Mouse (Mus musculus): ENCODE data around the gene Kcne4.
A peak's percentile ranks its signal among the peaks of the same experiment; 100 is the strongest.
"Not testable (repeated sequence)": the region's sequence is repeated elsewhere in the genome, so short reads cannot be mapped to it uniquely, and the experiment has no call there.

The Kcne4 gene

GRCm38 (mm10) chr1:78816639-78817038 lies at the start of gene Kcne4:
TSS of gene Kcne4 (plus strand) at chr1:78816758.
- DNase-seq (ENCODE audit: low spot score): no peak

- peak; percentile 23 for DNase-seq (ENCODE audit: low spot score)
Measured at GRCm38 (mm10) chr1:78781899-78782298, 34.7 kb upstream of the Kcne4 start.

DNA sequence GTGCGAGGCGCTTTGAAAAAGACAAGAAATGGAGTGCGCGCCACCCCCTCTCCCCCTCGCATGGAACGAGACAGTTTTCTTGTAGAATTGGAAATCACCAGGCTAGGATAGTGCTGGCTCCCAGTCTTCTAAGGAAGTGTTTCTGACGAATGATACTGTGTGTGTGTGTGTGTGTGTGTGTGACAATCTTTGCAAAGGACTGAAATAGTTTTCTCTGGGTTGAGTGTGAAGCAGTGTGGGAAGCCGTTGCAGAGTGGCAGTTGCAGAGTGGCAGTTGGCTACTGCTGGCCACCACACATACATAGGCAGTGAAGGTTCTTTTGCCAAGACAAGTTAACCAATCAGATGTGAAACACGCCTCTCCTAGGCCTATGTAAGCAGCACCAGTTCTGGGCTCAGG lies 31.6 kb upstream of the Kcne4 start:
- DNase-seq (ENCODE audit: low spot score): not testable (repeated sequence)

DNA sequence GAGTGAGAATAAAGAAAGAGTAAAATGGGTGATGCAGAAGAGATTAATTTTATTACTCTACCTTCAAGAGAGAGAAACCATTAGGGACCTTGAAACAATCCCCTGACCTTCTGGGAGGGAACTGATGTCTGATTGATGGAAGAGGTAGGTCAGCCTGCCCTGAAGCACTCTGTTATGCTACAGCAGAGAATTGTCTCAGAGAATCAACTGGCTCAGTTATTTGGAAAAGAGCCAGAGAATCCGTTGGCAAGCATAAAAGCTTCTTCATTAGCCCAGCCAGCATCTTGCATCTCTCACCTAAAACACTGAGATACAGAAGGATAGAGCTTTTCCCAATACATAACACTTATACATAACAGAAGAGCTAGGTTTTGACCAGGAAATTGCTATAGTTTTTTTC lies 26.8 kb upstream of the Kcne4 start:
- no peak for DNase-seq (ENCODE audit: low spot score)

DNA sequence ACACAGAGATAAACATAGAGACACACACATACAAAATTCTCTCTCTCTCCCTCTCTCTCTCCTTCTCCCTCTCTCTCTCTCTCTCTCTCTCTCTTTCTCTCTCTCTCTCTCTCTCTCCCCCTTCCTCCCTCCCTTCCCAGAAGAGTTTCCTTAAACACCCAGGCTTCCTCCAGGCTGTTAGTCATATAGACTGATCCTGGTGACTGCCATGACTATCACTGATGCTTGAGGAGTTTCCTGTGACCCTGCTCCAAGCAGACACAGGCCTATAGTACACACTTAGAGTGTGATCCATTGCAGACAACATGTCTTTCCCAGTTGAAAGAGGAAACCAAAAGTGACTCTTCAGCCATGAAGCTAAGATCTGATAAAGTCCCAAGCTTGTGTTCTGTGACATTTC lies 9.1 kb upstream of the Kcne4 start:
- no peak for DNase-seq (ENCODE audit: low spot score)

DNA sequence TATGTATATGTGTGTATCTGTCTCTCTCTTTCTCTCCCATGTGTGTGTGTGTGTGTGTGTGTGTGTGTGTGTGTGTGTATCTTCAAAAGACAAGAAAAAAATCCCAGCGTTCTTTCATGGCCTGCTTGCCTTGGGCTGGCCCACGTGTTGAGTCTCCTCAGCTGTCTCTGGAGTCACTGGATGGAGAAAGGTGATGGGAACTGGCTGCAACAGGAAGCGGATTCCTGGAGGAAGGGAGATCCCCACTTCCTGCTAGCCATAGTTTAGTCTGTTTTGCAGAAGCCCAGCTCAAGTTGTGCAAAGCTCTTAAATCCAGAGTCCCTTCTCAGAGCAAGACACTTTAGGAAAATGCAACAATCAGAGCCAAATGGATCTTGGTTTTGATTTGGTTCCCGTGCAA lies 6.7 kb upstream of the Kcne4 start:
- DNase-seq (ENCODE audit: low spot score): no peak

DNA sequence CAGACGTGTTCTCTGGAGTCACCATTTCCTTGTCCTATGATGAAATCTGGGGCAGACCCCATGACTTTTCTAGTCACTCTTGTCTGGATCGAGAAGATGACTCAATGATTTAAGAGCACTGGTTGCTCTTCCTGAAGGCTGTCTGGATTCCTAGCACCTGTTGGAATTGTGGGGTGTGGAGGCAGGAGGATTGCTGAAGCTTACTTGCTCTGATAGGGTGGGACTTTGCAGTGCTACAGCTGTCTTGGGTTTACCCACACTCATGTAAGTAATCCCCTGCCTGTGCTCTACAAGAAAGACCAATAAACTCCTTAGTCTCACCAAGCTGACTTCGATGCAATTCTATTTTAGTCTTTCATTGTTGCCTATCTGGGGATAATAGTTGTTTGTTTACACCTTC lies 5.7 kb upstream of the Kcne4 start:
- no peak for DNase-seq (ENCODE audit: low spot score)

DNA sequence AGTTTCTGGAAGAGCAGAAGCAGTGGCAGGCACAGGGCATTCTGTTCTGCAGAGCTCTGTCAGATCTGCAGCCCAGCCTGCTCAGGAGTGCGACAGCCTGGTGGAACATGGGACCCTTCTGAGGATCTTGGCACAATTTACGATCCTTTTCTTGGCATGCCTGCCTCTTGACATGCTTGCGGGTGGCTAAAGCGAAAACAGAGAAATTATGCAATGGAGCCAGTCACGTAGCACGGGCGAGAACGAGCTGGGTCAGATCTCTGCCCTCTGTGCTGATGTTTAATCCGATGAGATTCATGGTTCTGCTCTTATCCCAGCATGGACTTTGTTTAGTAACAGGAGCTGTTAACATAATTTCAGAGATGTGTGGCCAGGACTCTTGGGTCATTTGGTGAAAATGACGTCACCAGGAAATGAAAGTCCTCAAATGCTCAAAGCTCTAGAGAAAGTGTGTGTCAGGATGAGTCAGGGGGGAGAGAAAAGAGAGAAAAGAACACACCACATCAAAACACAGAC lies 4.5 kb upstream of the Kcne4 start:
- DNase-seq (ENCODE audit: low spot score): no peak

GRCm38 (mm10) chr1:78817756-78818155 lies 1.2 kb downstream of the Kcne4 start:
- no peak for DNase-seq (ENCODE audit: low spot score)

DNA sequence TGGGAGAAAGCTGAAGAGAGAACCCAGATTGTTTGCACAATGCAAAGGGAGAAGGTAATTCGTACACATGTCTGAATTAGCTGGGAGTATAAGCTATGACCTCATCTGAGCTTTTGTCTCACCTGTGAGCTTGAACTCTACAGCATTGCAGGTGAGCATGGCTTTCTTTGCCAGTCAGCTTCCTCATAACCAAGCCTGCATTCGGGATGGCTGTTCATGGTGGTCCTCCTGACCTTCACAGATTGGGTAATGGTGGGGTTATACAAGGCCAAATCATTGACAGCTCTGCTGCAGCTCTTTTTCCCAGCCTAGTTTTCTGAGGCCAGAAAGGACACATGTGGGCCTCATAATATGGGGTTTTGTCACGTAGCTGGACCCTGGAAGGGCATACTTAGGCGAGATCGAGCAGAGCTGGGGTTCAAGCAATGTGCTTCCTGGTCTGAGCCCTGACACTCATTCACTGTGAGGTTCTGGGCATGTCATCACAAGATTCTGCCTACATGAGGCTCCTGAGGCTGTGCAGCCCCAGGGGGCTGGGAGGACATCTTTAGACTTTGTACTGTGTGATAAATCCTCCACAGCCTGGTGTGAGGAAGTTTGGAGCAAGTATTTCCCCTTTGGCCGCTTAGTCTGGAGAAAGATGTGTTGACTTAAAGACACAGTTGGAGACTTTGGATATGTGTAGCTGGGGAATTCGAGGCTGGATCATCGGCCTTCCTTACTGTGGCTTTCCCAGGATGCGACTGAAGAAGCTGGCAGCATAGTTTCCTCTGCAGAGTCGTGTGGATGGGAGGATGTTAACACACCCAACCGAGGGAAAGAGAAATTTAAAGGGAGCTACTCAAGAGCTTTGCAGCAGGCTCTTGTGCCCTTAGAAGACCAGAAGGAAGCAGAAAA lies 2.3 kb downstream of the Kcne4 start:
- no peak for DNase-seq (ENCODE audit: low spot score)

DNA sequence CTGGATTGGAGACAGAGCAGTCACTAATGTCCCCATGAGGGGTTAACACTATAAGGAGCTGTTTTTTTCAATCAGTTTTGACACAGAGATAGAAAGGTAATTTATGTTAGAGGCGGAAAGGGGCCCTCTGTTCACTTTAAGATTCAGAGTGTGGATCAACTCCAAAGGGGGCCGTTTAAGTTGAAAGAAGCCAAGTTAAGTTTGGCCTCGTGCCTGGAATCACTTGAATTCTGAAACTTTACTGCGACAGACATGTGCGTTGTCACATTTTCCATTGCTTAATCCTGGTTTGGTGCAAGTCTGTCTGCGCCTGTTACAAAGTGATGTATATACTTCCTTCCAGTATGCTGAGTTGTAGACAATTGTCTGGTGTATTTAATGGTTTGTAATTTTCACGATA lies 3.0 kb downstream of the Kcne4 start:
- DNase-seq (ENCODE audit: low spot score): no peak

DNA sequence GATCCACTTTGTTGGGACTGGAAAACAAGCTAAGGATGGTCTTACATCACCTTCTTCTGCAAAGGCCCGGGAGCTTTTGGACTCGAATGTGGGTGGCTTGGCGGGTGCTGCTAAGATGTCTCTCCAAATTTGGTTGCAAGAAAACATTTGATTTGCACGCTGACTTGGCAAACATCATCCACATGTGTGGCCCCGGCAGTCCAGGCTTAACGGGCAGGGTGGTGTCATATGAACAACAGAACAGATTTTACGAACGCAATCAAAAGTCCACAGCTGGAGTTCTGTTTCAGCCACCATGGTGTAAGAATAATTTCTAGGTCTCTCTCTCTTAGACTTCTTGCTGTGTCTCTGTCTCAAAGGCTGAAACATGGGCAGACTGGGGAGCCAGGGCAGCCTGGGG lies 3.6 kb downstream of the Kcne4 start:
- DNase-seq (ENCODE audit: low spot score): no peak

DNA sequence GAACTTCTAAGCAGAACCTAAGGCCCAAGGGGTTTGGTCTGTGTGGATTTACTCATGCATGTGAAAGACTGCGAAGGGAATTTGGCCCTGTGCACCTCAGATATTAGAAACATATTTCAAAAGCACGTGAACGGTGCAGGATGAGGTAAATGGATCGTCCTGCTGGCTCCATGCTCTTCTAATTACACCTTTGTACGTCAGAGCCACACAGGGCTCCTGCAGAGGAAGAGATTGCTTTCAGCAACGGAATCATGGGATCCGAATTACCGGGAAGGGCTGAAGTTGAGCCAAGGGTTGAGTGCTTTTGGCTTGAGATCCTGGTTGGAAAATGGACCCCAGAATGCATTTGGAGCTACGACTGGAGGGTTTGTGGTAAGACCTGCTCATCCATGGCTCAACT lies 4.6 kb downstream of the Kcne4 start:
- DNase-seq (ENCODE audit: low spot score): no peak

DNA sequence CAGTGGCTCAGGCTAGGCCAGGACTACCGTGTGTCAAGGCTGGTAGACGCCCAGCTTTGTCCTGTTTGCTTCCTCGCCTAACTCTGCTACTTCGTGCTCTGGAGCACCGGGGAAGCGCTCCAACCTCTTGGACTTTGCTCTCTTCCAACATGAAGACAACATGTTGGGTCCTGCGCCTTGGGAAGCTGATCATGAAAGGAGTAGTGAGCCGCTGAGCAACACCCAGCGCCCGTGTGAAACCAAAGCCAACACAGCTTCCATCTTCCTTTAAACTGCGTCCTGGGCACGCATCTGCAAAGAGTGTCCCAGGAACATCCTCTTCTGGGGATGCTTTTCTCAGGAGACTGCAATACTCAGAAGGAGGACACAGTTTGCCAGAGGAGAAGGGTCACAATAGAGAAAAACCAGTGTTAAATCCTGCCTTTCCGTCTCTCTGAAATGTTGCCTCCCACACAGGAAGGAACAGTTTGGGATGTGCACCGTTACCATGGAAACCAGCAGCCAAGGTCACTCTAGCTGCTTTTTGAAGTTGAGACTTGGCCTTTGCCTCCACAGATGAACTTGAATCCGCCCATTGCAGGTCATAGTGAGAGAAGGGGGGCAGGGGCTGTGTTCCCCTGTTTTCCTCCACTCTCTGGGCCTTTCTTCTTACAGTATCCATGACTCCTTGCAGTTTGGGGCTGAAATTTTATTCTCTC lies 5.3 kb downstream of the Kcne4 start:
- no peak for DNase-seq (ENCODE audit: low spot score)

- no peak for DNase-seq (ENCODE audit: low spot score)
Measured at GRCm38 (mm10) chr1:78825246-78825645, 8.7 kb downstream of the Kcne4 start.

DNA sequence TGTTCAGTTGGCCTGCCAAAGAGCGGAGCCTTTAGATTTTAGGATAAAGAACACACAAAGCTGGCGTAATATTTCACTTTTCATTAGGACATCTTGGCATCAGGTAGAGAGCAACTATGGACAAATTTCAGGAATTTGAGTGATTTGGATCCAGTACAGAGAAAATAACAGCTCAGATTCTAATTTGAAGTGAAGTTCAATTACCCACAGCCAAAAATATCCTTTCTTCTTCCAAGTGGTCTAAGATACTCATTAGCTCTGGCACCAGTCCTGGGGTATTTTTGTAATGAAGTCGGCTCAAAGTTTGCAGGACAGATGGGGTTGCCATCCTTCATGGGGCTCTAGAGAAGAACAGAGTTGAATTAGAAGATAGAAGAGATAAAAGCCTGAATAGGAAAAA lies 21.9 kb downstream of the Kcne4 start:
- DNase-seq (ENCODE audit: low spot score): no peak

DNA sequence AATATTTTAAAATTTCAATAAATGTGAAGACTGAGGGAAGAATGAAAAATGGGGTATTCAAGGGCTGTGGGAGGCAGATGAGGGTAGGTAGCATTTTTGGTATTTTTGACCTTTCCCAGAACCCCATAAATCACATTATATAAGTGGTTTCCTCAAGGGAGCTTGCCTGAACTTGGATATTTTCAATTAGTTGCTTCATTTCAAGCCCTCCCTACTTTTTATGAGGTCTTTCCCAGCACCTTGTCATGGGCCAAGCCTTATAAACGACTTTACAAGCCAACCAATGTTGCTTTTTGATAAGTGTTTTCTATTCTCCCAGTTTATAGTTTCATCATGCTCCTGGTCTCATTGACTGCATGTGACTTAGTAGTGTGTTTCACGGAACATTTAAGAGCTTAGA lies 24.2 kb downstream of the Kcne4 start:
- DNase-seq (ENCODE audit: low spot score): no peak

- no peak for DNase-seq (ENCODE audit: low spot score)
Measured at GRCm38 (mm10) chr1:78845661-78846060, 29.1 kb downstream of the Kcne4 start.

DNA sequence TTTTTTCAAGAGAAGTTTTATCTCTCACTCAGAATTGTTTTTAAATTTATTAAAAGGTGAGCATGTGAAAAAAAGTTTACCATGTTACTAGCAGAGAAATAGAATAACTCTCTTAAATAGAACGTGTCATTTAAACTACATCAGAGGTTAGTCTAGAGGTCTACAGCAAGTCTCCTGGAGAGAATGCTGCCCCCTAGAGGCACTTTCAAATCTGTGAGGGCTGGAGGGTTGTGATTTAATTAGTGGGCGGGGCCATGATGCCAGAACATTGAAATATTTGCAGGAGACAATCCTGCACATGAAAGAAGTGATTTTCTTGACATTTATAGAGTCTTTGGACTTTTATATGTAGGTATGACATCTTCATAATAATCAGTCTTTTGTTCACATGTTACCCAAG lies 29.9 kb downstream of the Kcne4 start:
- peak; percentile 47 for DNase-seq (ENCODE audit: low spot score)

DNA sequence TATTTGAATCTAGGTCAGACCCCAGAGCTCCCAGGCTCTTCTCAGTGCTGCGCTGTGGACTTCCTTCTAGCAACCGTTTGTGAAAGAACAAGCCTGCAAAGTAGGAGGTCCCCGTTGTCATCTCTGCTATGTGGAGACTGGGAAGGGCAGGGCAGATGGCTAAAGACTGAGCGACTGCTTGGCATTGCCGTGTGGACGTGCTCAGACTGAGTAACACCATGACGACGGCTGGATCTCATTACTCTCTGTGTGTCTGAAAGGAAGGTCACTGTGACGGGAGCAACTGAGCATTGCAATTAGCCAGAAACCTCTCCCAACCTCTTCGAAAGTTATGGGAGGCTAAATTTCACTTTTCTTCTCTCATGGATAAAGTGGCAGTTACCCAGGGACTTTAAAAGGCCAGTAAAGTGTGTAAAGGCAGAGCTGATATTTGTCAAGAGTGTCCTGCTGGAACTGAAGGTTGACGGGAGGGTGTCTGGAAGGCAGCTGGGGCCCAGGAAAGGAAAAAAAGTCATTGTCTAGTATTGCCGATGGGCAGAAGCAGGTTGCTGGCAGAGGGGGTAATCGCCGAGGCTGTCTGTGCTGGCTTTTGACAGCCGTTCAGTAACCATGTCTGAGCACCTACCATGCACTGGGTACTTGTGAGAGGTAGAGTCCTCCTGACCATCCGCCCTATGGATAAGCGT lies 36.0 kb downstream of the Kcne4 start:
- DNase-seq (ENCODE audit: low spot score): peak; percentile 68

DNA sequence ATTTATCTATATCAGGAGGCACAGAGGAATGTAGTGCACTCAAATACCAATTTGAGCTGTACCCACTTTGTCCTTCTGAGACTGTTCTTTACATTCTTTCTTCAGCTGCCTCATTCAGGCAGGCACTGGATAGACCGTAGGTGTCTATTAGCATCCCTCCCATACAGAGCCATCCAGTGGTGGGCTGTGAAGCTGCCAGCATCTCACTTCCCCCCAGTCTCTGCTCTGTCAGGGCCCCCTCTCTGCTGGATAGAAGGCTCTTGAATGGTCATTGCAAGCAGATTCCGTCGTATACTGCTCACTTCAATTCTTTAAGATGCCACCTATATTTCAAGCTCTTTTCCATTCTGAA lies 36.5 kb downstream of the Kcne4 start:
- peak; percentile 18 for DNase-seq (ENCODE audit: low spot score)

DNA sequence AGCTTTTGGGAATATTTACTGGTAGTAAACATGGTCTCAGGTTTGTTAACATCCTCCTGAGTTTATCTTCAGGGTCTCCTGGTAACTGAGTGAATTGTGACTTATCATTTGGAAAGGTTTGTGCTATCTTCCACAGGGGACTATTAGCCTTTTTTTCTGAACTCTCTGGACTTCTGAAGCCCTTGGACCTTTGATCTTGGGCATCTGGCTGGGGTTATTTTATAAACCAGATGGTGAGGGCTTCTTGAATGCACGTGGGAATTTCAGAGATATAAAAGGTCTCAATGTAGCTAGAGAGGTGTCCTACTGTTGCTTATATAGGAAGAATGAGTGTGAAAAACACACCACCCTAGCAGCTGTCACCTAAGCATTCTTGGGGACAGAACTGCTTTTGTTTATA lies 37.7 kb downstream of the Kcne4 start:
- no peak for DNase-seq (ENCODE audit: low spot score)

GRCm38 (mm10) chr1:78859573-78859972 lies 43.0 kb downstream of the Kcne4 start:
- no peak for DNase-seq (ENCODE audit: low spot score)

All from retina, embryonic 14.5 days (tissue).